Mouse (Mus musculus) liver, postnatal 0 days (tissue): ENCODE results near the gene Adm2.

Experiments used
- CTCF ChIP-seq: sonication (generic); IDR thresholded peaks from 2 replicates; pipeline ENCODE4 v1.5.1; 2016; ENCODE audit warnings: antibody characterized with exemption, low read depth
- EP300 ChIP-seq: IDR thresholded peaks from 2 replicates; pipeline ENCODE4 v1.6.1; 2016; ENCODE audit warnings: antibody characterized with exemption, low read depth, mild to moderate bottlenecking

DNA sequence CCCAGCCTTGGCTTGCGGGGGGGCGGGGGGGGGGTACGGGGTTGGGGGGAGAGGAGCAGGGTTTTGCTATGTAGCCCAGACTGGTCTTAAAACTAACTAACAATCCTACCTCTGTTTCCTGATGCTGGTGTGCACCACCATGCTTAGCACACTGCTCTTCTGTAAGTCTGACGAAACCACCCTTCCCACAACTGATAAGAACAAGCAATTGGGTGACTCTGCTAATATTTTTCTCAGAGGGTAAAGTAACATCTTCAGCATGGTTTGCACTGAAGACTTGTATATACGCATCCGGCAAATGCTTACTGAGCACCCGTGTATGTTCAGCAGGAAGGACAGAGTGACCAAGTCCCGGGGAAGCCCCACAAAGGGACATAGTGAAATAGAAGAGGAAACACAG, 1.3 kb upstream of the Adm2 start:
- no peak for TF ChIP-seq EP300
- no peak for TF ChIP-seq CTCF
